Mouse (Mus musculus) forebrain, embryonic 14.5 days (tissue): Measurements from ENCODE around the gene Sat1. TPM values are rescaled to one million over a fixed set of nuclear protein-coding genes. Genes with fewer than 3 reads are reported as not detected.

Experiments
- ATAC-seq: fragments of 200-750 bp; cut with Nextera tagmentation; 2 replicates; pipeline ENCODE4 v1.8.0; 2017; ENCODE audit warnings: mild to moderate bottlenecking, moderate library complexity
- DNase-seq: peaks from one replicate; pipeline ENCODE4 v3.0.0-alpha.2; 2015; ENCODE audit warnings: low spot score
- H3K27ac ChIP-seq: fragments of 300-500 bp; sonication (generic); 2 replicates; pipeline ENCODE4 v1.5.1; 2014; ENCODE audit warnings: low read depth, mild to moderate bottlenecking, control low read depth, low read length, moderate library complexity
- H3K27me3 ChIP-seq: fragments of 300-500 bp; sonication (generic); replicated peaks from 2 replicates; pipeline ENCODE4 v1.6.1; 2014; ENCODE audit warnings: low read length, control low read depth, mixed read lengths; ENCODE audit not compliant: control insufficient read depth, insufficient read depth
- H3K36me3 ChIP-seq: fragments of 300-500 bp; sonication (generic); 2 replicates; pipeline ENCODE4 v1.6.1; 2014; ENCODE audit warnings: low read length, control low read depth; ENCODE audit not compliant: control insufficient read depth, insufficient read depth
- H3K4me1 ChIP-seq: fragments of 300-500 bp; sonication (generic); 2 replicates; pipeline ENCODE4 v1.6.1; 2014; ENCODE audit warnings: antibody characterized with exemption, low read length, control low read depth; ENCODE audit not compliant: control insufficient read depth, insufficient read depth
- H3K4me2 ChIP-seq: fragments of 300-500 bp; sonication (generic); 2 replicates; pipeline ENCODE4 v1.6.1; 2014; ENCODE audit warnings: mild to moderate bottlenecking, control low read depth, low read length
- H3K4me3 ChIP-seq: fragments of 300-500 bp; sonication (generic); 2 replicates; pipeline ENCODE4 v1.5.1; 2014; ENCODE audit warnings: low read depth, low read length, control low read depth
- H3K9ac ChIP-seq: fragments of 300-500 bp; sonication (generic); 2 replicates; pipeline ENCODE4 v1.6.1; 2014; ENCODE audit warnings: mild to moderate bottlenecking, low read length, control low read depth, moderate library complexity
- H3K9me3 ChIP-seq: fragments of 300-500 bp; sonication (generic); replicated peaks from 2 replicates; pipeline ENCODE4 v1.6.1; 2016; ENCODE audit warnings: low read length, control low read depth, mixed read lengths; ENCODE audit not compliant: control insufficient read depth
- WGBS: fragments of 180-500 bp; shearing (Covaris S2); extraction: QIAGEN DNeasy Blood & Tissue Kit; methylation state at CpG from one replicate; pipeline ENCODE4 v1.1.7; 2014; 5-methylcytosine and 5-hydroxymethylcytosine counted together
- polyA plus RNA-seq: library from polyadenylated mRNA; unstranded; fragments of >200 nt; fragmentation: Nextera tagmentation; extraction: Ambion mirVana; gene quantifications from 2 replicates; pipeline ENCODE4 v1.2.1, GENCODE M21; 2014

The Sat1 gene
- polyA plus RNA-seq, 1 experiment from 2014 or later = 72.9 TPM

GRCm38 (mm10) chrX:155172310-155172709, 43.9 kb downstream of the Sat1 start:
- H3K27ac ChIP-seq = no peak overlapping the region
- H3K36me3 ChIP-seq = no peaks in the 10 kb centered on the region
- H3K4me2 ChIP-seq = no peak overlapping the region
- no peak for ATAC-seq
- H3K9me3 ChIP-seq = no peaks in the 10 kb centered on the region
- DNase-seq = no peak
- H3K4me1 ChIP-seq = no peaks in the 10 kb centered on the region
- no peak overlapping the region for H3K9ac ChIP-seq
- no peaks in the 10 kb centered on the region for H3K27me3 ChIP-seq
- H3K4me3 ChIP-seq = no peak overlapping the region

- H3K9me3 ChIP-seq = no peaks in the 10 kb centered on the region
- DNase-seq = no peak
- H3K36me3 ChIP-seq = no peaks in the 10 kb centered on the region
- 73% methylated on average over 1 of the region's 1 CpGs for WGBS
- H3K4me3 ChIP-seq = no peak overlapping the region
- no peak overlapping the region for H3K27ac ChIP-seq
- H3K4me1 ChIP-seq = no peaks in the 10 kb centered on the region
- no peaks in the 10 kb centered on the region for H3K27me3 ChIP-seq
- H3K4me2 ChIP-seq = no peak overlapping the region
- no peak overlapping the region for H3K9ac ChIP-seq
- ATAC-seq = no peak
These were observed 44.5 kb downstream of the Sat1 start for GRCm38 (mm10) chrX:155171754-155172153.

- H3K27me3 ChIP-seq = no peaks in the 10 kb centered on the region
- no peak for DNase-seq
- no peak overlapping the region for H3K4me2 ChIP-seq
- no peak overlapping the region for H3K9ac ChIP-seq
- no peak overlapping the region for H3K4me3 ChIP-seq
- no peak for ATAC-seq
- no peaks in the 10 kb centered on the region for H3K9me3 ChIP-seq
- H3K4me1 ChIP-seq = no peaks in the 10 kb centered on the region
- H3K36me3 ChIP-seq = no peaks in the 10 kb centered on the region
- WGBS = 93% methylated on average over 8 of the region's 8 CpGs
- H3K27ac ChIP-seq = no peak overlapping the region
These were observed 46.4 kb downstream of the Sat1 start for GRCm38 (mm10) chrX:155169886-155170285.

GRCm38 (mm10) chrX:155167667-155168066, 48.6 kb downstream of the Sat1 start:
- H3K9me3 ChIP-seq = no peaks in the 10 kb centered on the region
- 95% methylated on average over 3 of the region's 3 CpGs for WGBS
- no peak overlapping the region for H3K4me2 ChIP-seq
- ATAC-seq (no peak), DNase-seq (no peak)
- H3K27me3 ChIP-seq = no peaks in the 10 kb centered on the region
- no peak overlapping the region for H3K9ac ChIP-seq
- no peaks in the 10 kb centered on the region for H3K4me1 ChIP-seq
- H3K36me3 ChIP-seq = no peaks in the 10 kb centered on the region
- no peak overlapping the region for H3K4me3 ChIP-seq
- H3K27ac ChIP-seq = no peak overlapping the region

- 68% methylated on average over 2 of the region's 2 CpGs for WGBS
- no peaks in the 10 kb centered on the region for H3K36me3 ChIP-seq
These were observed 49.9 kb downstream of the Sat1 start for GRCm38 (mm10) chrX:155166313-155166712.

GRCm38 (mm10) chrX:155163553-155163952, 52.7 kb downstream of the Sat1 start:
- Histone ChIP-seq H3K36me3 (no peaks in the 10 kb centered on the region), H3K27me3 (no peaks in the 10 kb centered on the region), H3K9ac (no peak overlapping the region), H3K9me3 (no peaks in the 10 kb centered on the region), H3K27ac (no peak overlapping the region), H3K4me1 (no peaks in the 10 kb centered on the region), H3K4me2 (no peak overlapping the region), H3K4me3 (no peak overlapping the region)
- DNase-seq = no peak
- WGBS = 50% methylated on average over 1 of the region's 1 CpGs
- no peak for ATAC-seq

More at GRCm38 (mm10) chrX:155166313-155166712, 49.9 kb downstream of the Sat1 start:
- ATAC-seq (no peak), DNase-seq (no peak)
- H3K4me3 ChIP-seq = no peak overlapping the region
- H3K27me3 ChIP-seq = no peaks in the 10 kb centered on the region
- no peaks in the 10 kb centered on the region for H3K4me1 ChIP-seq
- no peak overlapping the region for H3K9ac ChIP-seq
- H3K27ac ChIP-seq = no peak overlapping the region
- H3K4me2 ChIP-seq = no peak overlapping the region
- no peaks in the 10 kb centered on the region for H3K9me3 ChIP-seq

Other genes with a start within 250 kb of the Sat1 start
- gene Magea8, start 220.6 kb downstream of the Sat1 start, polyA plus RNA-seq = not detected in 2 replicates
- gene Magea5, start 153.3 kb downstream of the Sat1 start, polyA plus RNA-seq = not detected in 2 replicates
- gene Magea1, start 126.7 kb downstream of the Sat1 start, polyA plus RNA-seq = not detected in 2 replicates
- gene Magea2, start 122.8 kb downstream of the Sat1 start, polyA plus RNA-seq = not detected in 2 replicates
- not detected in 2 replicates for gene Cldn34b2, start 88.0 kb downstream of the Sat1 start, polyA plus RNA-seq
- gene Acot9, start 46.0 kb upstream of the Sat1 start, polyA plus RNA-seq = 36.4 and 42.7 TPM in 2 replicates
- 124 and 148 TPM in 2 replicates for gene Prdx4, start 124.3 kb upstream of the Sat1 start, polyA plus RNA-seq